Mouse (Mus musculus): ENCODE measurements around the gene Rimbp3. TPM values are rescaled to one million over a fixed set of nuclear protein-coding genes. Genes with fewer than 3 reads are reported as not detected.
A peak's percentile ranks its signal among the peaks of the same experiment; 100 is the strongest.

Rimbp3 gene
- polyA plus RNA-seq, 1 experiment from 2014 or later = 0.49 TPM

- 0 out of 2 replicates have a peak, but pooled peaks cover 4% of the 10 kb centered on the region for H3K36me3 ChIP-seq
- under 1% methylated on average over 59 of the region's 59 CpGs for WGBS
- no peaks in the 10 kb centered on the region for H3K27me3 ChIP-seq (ENCODE audit: low read depth, poor library complexity, severe bottlenecking)
- peak within 1 kb of the TSS; percentile 98 for H3K27ac ChIP-seq
- H3K9me3 ChIP-seq (replicated peaks) = no peaks in the 10 kb centered on the region
- peaks cover 39% of the 10 kb centered on the region for H3K4me1 ChIP-seq
- H3K4me3 ChIP-seq = peak within 1 kb of the TSS; percentile 94
- DNase-seq (ENCODE audit: low spot score) = peak; percentile 99
These were observed 24.6 kb downstream of the Rimbp3 start, which contains the start of gene Hic2 for GRCm38 (mm10) chr16:17232794-17233701. Gene Hic2 (plus strand): TSS chr16:17233572.

GRCm38 (mm10) chr16:17233702-17234498 is 25.5 kb downstream of the Rimbp3 start:
- peaks cover 42% of the 10 kb centered on the region for H3K4me1 ChIP-seq

GRCm38 (mm10) chr16:17234499-17234895 is 26.1 kb downstream of the Rimbp3 start:
- DNase-seq (ENCODE audit: low spot score) = peak; percentile 66
- 2% methylated on average over 12 of the region's 12 CpGs for WGBS

More at GRCm38 (mm10) chr16:17233702-17234498, 25.5 kb downstream of the Rimbp3 start:
- peak; percentile 80 for DNase-seq (ENCODE audit: low spot score)
- Histone ChIP-seq H3K4me3 (peak overlapping the region; percentile 94), H3K27me3 (ENCODE audit: low read depth, poor library complexity, severe bottlenecking) (no peaks in the 10 kb centered on the region), H3K27ac (peak overlapping the region; percentile 98), H3K36me3 (0 out of 2 replicates have a peak, but pooled peaks cover 4% of the 10 kb centered on the region), H3K9me3 (replicated peaks) (no peaks in the 10 kb centered on the region)
- under 1% methylated on average over 61 of the region's 62 CpGs for WGBS

GRCm38 (mm10) chr16:17234916-17235665 is 26.7 kb downstream of the Rimbp3 start:
- Histone ChIP-seq H3K27ac (peak overlapping the region; percentile 98), H3K4me1 (peaks cover 46% of the 10 kb centered on the region), H3K36me3 (0 out of 2 replicates have a peak, but pooled peaks cover 4% of the 10 kb centered on the region), H3K4me3 (peak overlapping the region; percentile 94), H3K9me3 (replicated peaks) (no peaks in the 10 kb centered on the region), H3K27me3 (ENCODE audit: low read depth, poor library complexity, severe bottlenecking) (no peaks in the 10 kb centered on the region)
- no peak for DNase-seq (ENCODE audit: low spot score)
- WGBS = 53% methylated on average over 9 of the region's 9 CpGs

More at GRCm38 (mm10) chr16:17234499-17234895, 26.1 kb downstream of the Rimbp3 start:
- Histone ChIP-seq H3K4me1 (peaks cover 46% of the 10 kb centered on the region), H3K9me3 (replicated peaks) (no peaks in the 10 kb centered on the region), H3K27me3 (ENCODE audit: low read depth, poor library complexity, severe bottlenecking) (no peaks in the 10 kb centered on the region), H3K27ac (peak overlapping the region; percentile 98), H3K4me3 (peak overlapping the region; percentile 94), H3K36me3 (0 out of 2 replicates have a peak, but pooled peaks cover 4% of the 10 kb centered on the region)

- no peaks in the 10 kb centered on the region for H3K27me3 ChIP-seq (ENCODE audit: low read depth, poor library complexity, severe bottlenecking)
- peaks cover 48% of the 10 kb centered on the region for H3K4me1 ChIP-seq
- H3K36me3 ChIP-seq = 0 out of 2 replicates have a peak, but pooled peaks cover 4% of the 10 kb centered on the region
- WGBS = 88% methylated on average over 3 of the region's 3 CpGs
- DNase-seq (ENCODE audit: low spot score) = no peak
- H3K9me3 ChIP-seq (replicated peaks) = no peaks in the 10 kb centered on the region
- no peak overlapping the region for H3K4me3 ChIP-seq
- H3K27ac ChIP-seq = no peak overlapping the region
These were observed 29.2 kb downstream of the Rimbp3 start for GRCm38 (mm10) chr16:17237634-17238033.

- Histone ChIP-seq H3K4me1 (peaks cover 46% of the 10 kb centered on the region), H3K9me3 (replicated peaks) (no peaks in the 10 kb centered on the region), H3K27ac (no peak overlapping the region), H3K36me3 (peaks cover 4% of the 10 kb centered on the region; the same call in 1 of the 2 replicates), H3K4me3 (no peak overlapping the region), H3K27me3 (ENCODE audit: low read depth, poor library complexity, severe bottlenecking) (no peaks in the 10 kb centered on the region)
- 85% methylated on average over 2 of the region's 2 CpGs for WGBS
- DNase-seq (ENCODE audit: low spot score) = no peak
These were observed 31.0 kb downstream of the Rimbp3 start for GRCm38 (mm10) chr16:17239409-17239808.

- Histone ChIP-seq H3K9me3 (replicated peaks) (no peaks in the 10 kb centered on the region), H3K27ac (no peak overlapping the region), H3K36me3 (peaks cover 2% of the 10 kb centered on the region; the same call in 1 of the 2 replicates), H3K4me1 (peaks cover 16% of the 10 kb centered on the region; the same call in 1 of the 2 replicates), H3K27me3 (ENCODE audit: low read depth, poor library complexity, severe bottlenecking) (no peaks in the 10 kb centered on the region), H3K4me3 (no peak overlapping the region)
- DNase-seq (ENCODE audit: low spot score) = no peak
- WGBS = 66% methylated on average over 1 of the region's 1 CpGs
These were observed 35.3 kb downstream of the Rimbp3 start for GRCm38 (mm10) chr16:17243731-17244130.

- peaks cover 15% of the 10 kb centered on the region for H3K4me1 ChIP-seq
- H3K9me3 ChIP-seq (replicated peaks) = no peaks in the 10 kb centered on the region
- no peak for DNase-seq (ENCODE audit: low spot score)
- H3K36me3 ChIP-seq = peaks cover 2% of the 10 kb centered on the region; the same call in 1 of the 2 replicates
- no peak overlapping the region for H3K27ac ChIP-seq
- H3K4me3 ChIP-seq = no peak overlapping the region
- 90% methylated on average over 1 of the region's 1 CpGs for WGBS
- H3K27me3 ChIP-seq (ENCODE audit: low read depth, poor library complexity, severe bottlenecking) = no peaks in the 10 kb centered on the region
These were observed 36.6 kb downstream of the Rimbp3 start for GRCm38 (mm10) chr16:17244996-17245395.

GRCm38 (mm10) chr16:17247727-17248126 is 39.3 kb downstream of the Rimbp3 start:
- 89% methylated on average over 4 of the region's 4 CpGs for WGBS
- Histone ChIP-seq H3K27ac (no peak overlapping the region), H3K9me3 (replicated peaks) (no peaks in the 10 kb centered on the region), H3K27me3 (ENCODE audit: low read depth, poor library complexity, severe bottlenecking) (no peaks in the 10 kb centered on the region), H3K4me1 (peaks cover 24% of the 10 kb centered on the region), H3K4me3 (no peak overlapping the region), H3K36me3 (peaks cover 2% of the 10 kb centered on the region; the same call in 1 of the 2 replicates)
- DNase-seq (ENCODE audit: low spot score) = no peak

GRCm38 (mm10) chr16:17249135-17249534 is 40.7 kb downstream of the Rimbp3 start:
- H3K9me3 ChIP-seq (replicated peaks) = no peaks in the 10 kb centered on the region
- H3K27ac ChIP-seq = no peak overlapping the region
- no peak for DNase-seq (ENCODE audit: low spot score)
- WGBS = 68% methylated on average over 6 of the region's 6 CpGs
- H3K4me1 ChIP-seq = peaks cover 30% of the 10 kb centered on the region
- H3K4me3 ChIP-seq = no peak overlapping the region
- 0 out of 2 replicates have a peak, but pooled peaks cover 2% of the 10 kb centered on the region for H3K36me3 ChIP-seq
- no peaks in the 10 kb centered on the region for H3K27me3 ChIP-seq (ENCODE audit: low read depth, poor library complexity, severe bottlenecking)

- WGBS = 88% methylated on average over 3 of the region's 3 CpGs
- Histone ChIP-seq H3K9me3 (replicated peaks) (no peaks in the 10 kb centered on the region), H3K27me3 (ENCODE audit: low read depth, poor library complexity, severe bottlenecking) (no peaks in the 10 kb centered on the region), H3K27ac (no peak overlapping the region), H3K36me3 (peaks cover 17% of the 10 kb centered on the region), H3K4me3 (no peak overlapping the region), H3K4me1 (peaks cover 35% of the 10 kb centered on the region)
- DNase-seq (ENCODE audit: low spot score) = no peak
These were observed 43.1 kb downstream of the Rimbp3 start for GRCm38 (mm10) chr16:17251539-17251938.

All from limb, embryonic 10.5 days (tissue).